Mouse (Mus musculus) forebrain, postnatal 0 days (tissue): ENCODE data around the gene Dnah3. TPM values are rescaled to one million over a fixed set of nuclear protein-coding genes. Genes with fewer than 3 reads are reported as not detected.

ENCODE experiments used
- ATAC-seq: fragments of 200-750 bp; cut with Nextera tagmentation; 2 replicates; pipeline ENCODE4 v1.8.0; 2017; ENCODE audit warnings: mild to moderate bottlenecking, moderate library complexity
- DNase-seq: peaks from one replicate; pipeline ENCODE4 v3.0.0-alpha.2; 2015
- H3K27ac ChIP-seq: fragments of 300-500 bp; sonication (generic); 2 replicates; pipeline ENCODE4 v1.5.1; 2014; ENCODE audit warnings: low read depth, mild to moderate bottlenecking, antibody characterized with exemption, low read length, moderate library complexity, mixed read lengths
- H3K27me3 ChIP-seq: fragments of 300-500 bp; sonication (generic); 2 replicates; pipeline ENCODE4 v1.6.1; 2014; ENCODE audit warnings: mild to moderate bottlenecking, low read length, mixed read lengths; ENCODE audit not compliant: insufficient read depth
- H3K36me3 ChIP-seq: fragments of 300-500 bp; sonication (generic); 2 replicates; pipeline ENCODE4 v1.6.1; 2014; ENCODE audit warnings: mild to moderate bottlenecking, moderate library complexity; ENCODE audit not compliant: insufficient read depth
- H3K4me1 ChIP-seq: fragments of 300-500 bp; sonication (generic); 2 replicates; pipeline ENCODE4 v1.6.1; 2014; ENCODE audit warnings: antibody characterized with exemption; ENCODE audit not compliant: insufficient read depth
- H3K4me2 ChIP-seq: fragments of 300-500 bp; sonication (generic); 2 replicates; pipeline ENCODE4 v1.6.1; 2014; ENCODE audit warnings: low read depth, mild to moderate bottlenecking, moderate library complexity
- H3K4me3 ChIP-seq: fragments of 300-500 bp; sonication (generic); 2 replicates; pipeline ENCODE4 v1.5.1; 2014; ENCODE audit warnings: low read depth, low read length, mixed read lengths
- H3K9ac ChIP-seq: fragments of 300-500 bp; sonication (generic); 2 replicates; pipeline ENCODE4 v1.6.1; 2014; ENCODE audit warnings: mild to moderate bottlenecking
- H3K9me3 ChIP-seq: fragments of 300-500 bp; sonication (generic); 2 replicates; pipeline ENCODE4 v1.6.1; 2016; ENCODE audit warnings: low read length
- CTCF ChIP-seq: sonication (generic); IDR thresholded peaks from 2 replicates; pipeline ENCODE4 v1.5.1; 2016; ENCODE audit warnings: antibody characterized with exemption, control low read depth, low read depth
- WGBS: fragments of 180-500 bp; shearing (Covaris S2); extraction: QIAGEN DNeasy Blood & Tissue Kit; methylation state at CpG from one replicate; pipeline ENCODE4 v1.1.7; 2014; 5-methylcytosine and 5-hydroxymethylcytosine counted together
- polyA plus RNA-seq: library from polyadenylated mRNA; unstranded; fragments of >200 nt; fragmentation: Nextera tagmentation; extraction: Ambion mirVana; gene quantifications from 2 replicates; pipeline ENCODE4 v1.2.1, GENCODE M21; 2015
- total RNA-seq: library from RNA; depleted of rRNA; stranded (reverse); fragments of >200 nt; gene quantifications from 2 replicates; pipeline ENCODE4 v1.2.3, GENCODE M21; 2014

The Dnah3 gene
- total and polyA plus RNA-seq, 2 experiments from 2014 or later: 0.15 to 0.81 TPM

- ATAC-seq: no peak
- TF ChIP-seq CTCF: no peak
- no peak for DNase-seq
- no peaks in the 10 kb centered on the region for H3K4me1 ChIP-seq
- no peaks in the 10 kb centered on the region for H3K36me3 ChIP-seq
- no peak overlapping the region for H3K27ac ChIP-seq
- H3K4me2 ChIP-seq: no peak overlapping the region
- H3K4me3 ChIP-seq: no peak overlapping the region
- no peak overlapping the region for H3K9ac ChIP-seq
- WGBS: 64% methylated on average over 2 of the region's 2 CpGs
- H3K27me3 ChIP-seq: no peaks in the 10 kb centered on the region
- no peaks in the 10 kb centered on the region for H3K9me3 ChIP-seq
Measured at GRCm38 (mm10) chr7:119928783-119929440, 166.2 kb downstream of the Dnah3 start.

GRCm38 (mm10) chr7:119921054-119921453, 174.0 kb downstream of the Dnah3 start:
- DNase-seq (no peak), ATAC-seq (no peak)
- no peak overlapping the region for H3K4me3 ChIP-seq
- no peak overlapping the region for H3K27ac ChIP-seq
- H3K4me1 ChIP-seq: no peaks in the 10 kb centered on the region
- 83% methylated on average over 4 of the region's 4 CpGs for WGBS
- H3K4me2 ChIP-seq: no peak overlapping the region
- H3K36me3 ChIP-seq: no peaks in the 10 kb centered on the region
- no peaks in the 10 kb centered on the region for H3K9me3 ChIP-seq
- no peak for TF ChIP-seq CTCF
- H3K27me3 ChIP-seq: no peaks in the 10 kb centered on the region
- no peak overlapping the region for H3K9ac ChIP-seq

GRCm38 (mm10) chr7:119920457-119920856, 174.6 kb downstream of the Dnah3 start:
- no peak overlapping the region for H3K4me3 ChIP-seq
- no peaks in the 10 kb centered on the region for H3K27me3 ChIP-seq
- TF ChIP-seq CTCF: no peak
- H3K4me1 ChIP-seq: no peaks in the 10 kb centered on the region
- no peak for DNase-seq
- no peak overlapping the region for H3K4me2 ChIP-seq
- no peaks in the 10 kb centered on the region for H3K36me3 ChIP-seq
- H3K27ac ChIP-seq: no peak overlapping the region
- 30% methylated on average over 2 of the region's 2 CpGs for WGBS
- no peak for ATAC-seq
- H3K9me3 ChIP-seq: no peaks in the 10 kb centered on the region
- no peak overlapping the region for H3K9ac ChIP-seq

GRCm38 (mm10) chr7:119911727-119912126, 183.4 kb downstream of the Dnah3 start:
- DNase-seq: no peak
- no peak overlapping the region for H3K27ac ChIP-seq
- no peak overlapping the region for H3K4me3 ChIP-seq
- H3K9ac ChIP-seq: no peak overlapping the region
- TF ChIP-seq CTCF: no peak
- no peaks in the 10 kb centered on the region for H3K27me3 ChIP-seq
- H3K4me1 ChIP-seq: no peaks in the 10 kb centered on the region
- no peaks in the 10 kb centered on the region for H3K9me3 ChIP-seq
- no peak overlapping the region for H3K4me2 ChIP-seq
- H3K36me3 ChIP-seq: no peaks in the 10 kb centered on the region
- ATAC-seq: no peak
- 76% methylated on average over 3 of the region's 3 CpGs for WGBS

- no peak for DNase-seq
Measured at GRCm38 (mm10) chr7:119906523-119907215, 188.4 kb downstream of the Dnah3 start.

GRCm38 (mm10) chr7:119899386-119900057, 195.6 kb downstream of the Dnah3 start:
- ATAC-seq (no peak), DNase-seq (no peak)
- H3K9me3 ChIP-seq: no peaks in the 10 kb centered on the region
- no peaks in the 10 kb centered on the region for H3K36me3 ChIP-seq
- H3K4me3 ChIP-seq: no peak overlapping the region
- no peaks in the 10 kb centered on the region for H3K27me3 ChIP-seq
- no peak overlapping the region for H3K27ac ChIP-seq
- TF ChIP-seq CTCF: no peak
- 80% methylated on average over 3 of the region's 3 CpGs for WGBS
- no peak overlapping the region for H3K4me2 ChIP-seq
- 0 out of 2 replicates have a peak, but pooled peaks cover 8% of the 10 kb centered on the region for H3K4me1 ChIP-seq
- no peak overlapping the region for H3K9ac ChIP-seq

More at GRCm38 (mm10) chr7:119906523-119907215, 188.4 kb downstream of the Dnah3 start:
- Histone ChIP-seq H3K4me3 (no peak overlapping the region), H3K4me1 (no peaks in the 10 kb centered on the region), H3K4me2 (no peak overlapping the region), H3K27me3 (no peaks in the 10 kb centered on the region), H3K9me3 (no peaks in the 10 kb centered on the region), H3K36me3 (no peaks in the 10 kb centered on the region), H3K9ac (no peak overlapping the region), H3K27ac (no peak overlapping the region)
- no peak for TF ChIP-seq CTCF
- ATAC-seq: no peak
- WGBS: 95% methylated on average over 3 of the region's 3 CpGs

GRCm38 (mm10) chr7:119898247-119898856, 196.7 kb downstream of the Dnah3 start:
- DNase-seq: no peak
- Histone ChIP-seq H3K36me3 (no peaks in the 10 kb centered on the region), H3K4me3 (no peak overlapping the region), H3K27ac (no peak overlapping the region), H3K27me3 (no peaks in the 10 kb centered on the region), H3K9ac (no peak overlapping the region), H3K4me2 (no peak overlapping the region), H3K9me3 (no peaks in the 10 kb centered on the region), H3K4me1 (peaks cover 20% of the 10 kb centered on the region; the same call in 1 of the 2 replicates)
- TF ChIP-seq CTCF: no peak
- 61% methylated on average over 1 of the region's 1 CpGs for WGBS
- ATAC-seq: no peak
